Mouse (Mus musculus) olfactory bulb, adult 2 months (tissue): ENCODE measurements around the gene Skp1a.

Experiments used
- CTCF ChIP-seq: fragments of 200-500 bp; IDR thresholded peaks from 2 replicates; pipeline ENCODE4 v1.5.1; 2012; ENCODE audit warnings: low read depth, mild to moderate bottlenecking, low read length, moderate library complexity; ENCODE audit not compliant: insufficient read depth
- POLR2A ChIP-seq: fragments of 200-500 bp; IDR thresholded peaks from 2 replicates; pipeline ENCODE4 v1.6.1; 2012; ENCODE audit warnings: mild to moderate bottlenecking, low read depth, low read length, moderate library complexity; ENCODE audit not compliant: insufficient read depth

GRCm38 (mm10) chr11:52234509-52234908 is 2.7 kb downstream of the Skp1a start:
- TF ChIP-seq CTCF (no peak), POLR2A (no peak)
